Mouse (Mus musculus) liver, postnatal 0 days (tissue): ENCODE data around the gene Plxdc2.

Experiments used
- CTCF ChIP-seq: sonication (generic); IDR thresholded peaks from 2 replicates; pipeline ENCODE4 v1.5.1; 2016; ENCODE audit warnings: antibody characterized with exemption, low read depth
- EP300 ChIP-seq: IDR thresholded peaks from 2 replicates; pipeline ENCODE4 v1.6.1; 2016; ENCODE audit warnings: antibody characterized with exemption, low read depth, mild to moderate bottlenecking

- TF ChIP-seq CTCF (no peak), EP300 (no peak)
Observed at GRCm38 (mm10) chr2:16588546-16588945, 232.4 kb downstream of the Plxdc2 start.
